Mouse (Mus musculus) cerebellum, postnatal 10 days (tissue): ENCODE results near the gene 6330403K07Rik.

Experiments
- DNase-seq, 2 experiments: peaks; one replicate each; pipeline ENCODE4 v3.0.0; 2021; ENCODE audit warnings: mixed read lengths in 2 of 2

The 6330403K07Rik gene

GRCm38 (mm10) chr11:70982557-70983228 lies 50.6 kb downstream of the 6330403K07Rik start, which contains the start of gene C1qbp:
TSS of gene C1qbp (minus strand) at chr11:70983026.
- peak; percentile 99 to 100 for DNase-seq

- no peak for DNase-seq
Measured at GRCm38 (mm10) chr11:70982030-70982429, 51.3 kb downstream of the 6330403K07Rik start.
